Mouse (Mus musculus) kidney, embryonic 14.5 days (tissue): ENCODE measurements around the gene Gm11733. TPM values are rescaled to one million over a fixed set of nuclear protein-coding genes. Genes with fewer than 3 reads are reported as not detected.

ENCODE experiments used
- ATAC-seq: fragments of 200-750 bp; cut with Nextera tagmentation; 2 replicates; pipeline ENCODE4 v1.8.0; 2017; ENCODE audit warnings: moderate number of reproducible peaks, mild to moderate bottlenecking, moderate TSS enrichment, moderate library complexity; ENCODE audit not compliant: low FRiP score, low TSS enrichment
- H3K27ac ChIP-seq: fragments of 300-500 bp; sonication (generic); 2 replicates; pipeline ENCODE4 v1.5.1; 2014; ENCODE audit warnings: low read depth, mild to moderate bottlenecking, low read length, moderate library complexity, mixed read lengths
- H3K27me3 ChIP-seq: fragments of 300-500 bp; sonication (generic); 2 replicates; pipeline ENCODE4 v1.6.1; 2014; ENCODE audit warnings: mild to moderate bottlenecking, low read length; ENCODE audit not compliant: control insufficient read depth, insufficient read depth
- H3K36me3 ChIP-seq: fragments of 300-500 bp; sonication (generic); 2 replicates; pipeline ENCODE4 v1.6.1; 2014; ENCODE audit warnings: low read length, mixed read lengths; ENCODE audit not compliant: control insufficient read depth, insufficient read depth
- H3K4me1 ChIP-seq: fragments of 300-500 bp; sonication (generic); 2 replicates; pipeline ENCODE4 v1.6.1; 2014; ENCODE audit warnings: low read length, mixed read lengths; ENCODE audit not compliant: control insufficient read depth, insufficient read depth
- H3K4me2 ChIP-seq: fragments of 300-500 bp; sonication (generic); replicated peaks from 2 replicates; pipeline ENCODE4 v1.6.1; 2014; ENCODE audit warnings: low read depth, mild to moderate bottlenecking, low read length
- H3K4me3 ChIP-seq: fragments of 300-500 bp; sonication (generic); 2 replicates; pipeline ENCODE4 v1.5.1; 2014; ENCODE audit warnings: mild to moderate bottlenecking, low read length
- H3K9ac ChIP-seq: fragments of 300-500 bp; sonication (generic); 2 replicates; pipeline ENCODE4 v1.6.1; 2014; ENCODE audit warnings: low read depth, mild to moderate bottlenecking, low read length, moderate library complexity
- H3K9me3 ChIP-seq: fragments of 300-500 bp; sonication (generic); 2 replicates; pipeline ENCODE4 v1.6.1; 2016; ENCODE audit warnings: low read length; ENCODE audit not compliant: control insufficient read depth
- WGBS: fragments of 180-500 bp; shearing (Covaris S2); extraction: QIAGEN DNeasy Blood & Tissue Kit; methylation state at CpG from one replicate; pipeline ENCODE4 v1.1.7; 2014; 5-methylcytosine and 5-hydroxymethylcytosine counted together
- polyA plus RNA-seq: library from polyadenylated mRNA; unstranded; fragments of >200 nt; fragmentation: Nextera tagmentation; extraction: Ambion mirVana; gene quantifications from 2 replicates; pipeline ENCODE4 v1.2.1, GENCODE M21; 2014

Gm11733 gene
- polyA plus RNA-seq, 1 experiment from 2014 or later: not detected

- Histone ChIP-seq H3K9ac (no peak overlapping the region), H3K4me1 (no peaks in the 10 kb centered on the region), H3K27ac (no peak overlapping the region), H3K4me2 (no peak overlapping the region), H3K4me3 (no peak overlapping the region), H3K27me3 (no peaks in the 10 kb centered on the region), H3K36me3 (no peaks in the 10 kb centered on the region), H3K9me3 (peaks cover 5% of the 10 kb centered on the region)
- ATAC-seq: no peak
- WGBS: 82% methylated on average over 10 of the region's 10 CpGs
These were observed 31.7 kb downstream of the Gm11733 start for GRCm38 (mm10) chr11:117515718-117516421.

GRCm38 (mm10) chr11:117516422-117516796 lies 32.2 kb downstream of the Gm11733 start:
- H3K9ac ChIP-seq: no peak overlapping the region
- H3K9me3 ChIP-seq: peaks cover 5% of the 10 kb centered on the region
- H3K27me3 ChIP-seq: no peaks in the 10 kb centered on the region
- WGBS: 86% methylated on average over 3 of the region's 3 CpGs
- H3K4me2 ChIP-seq: no peak overlapping the region
- no peak for ATAC-seq
- H3K4me3 ChIP-seq: no peak overlapping the region
- H3K4me1 ChIP-seq: no peaks in the 10 kb centered on the region
- no peaks in the 10 kb centered on the region for H3K36me3 ChIP-seq
- H3K27ac ChIP-seq: no peak overlapping the region

- H3K27ac ChIP-seq: no peak overlapping the region
- H3K9me3 ChIP-seq: peaks cover 5% of the 10 kb centered on the region
- no peak overlapping the region for H3K9ac ChIP-seq
- no peak overlapping the region for H3K4me3 ChIP-seq
- H3K4me2 ChIP-seq: no peak overlapping the region
- peaks cover 15% of the 10 kb centered on the region for H3K4me1 ChIP-seq
- ATAC-seq: no peak; the same call in 1 of the 2 replicates
- H3K27me3 ChIP-seq: no peaks in the 10 kb centered on the region; the same call in 1 of the 2 replicates
- WGBS: 51% methylated on average over 13 of the region's 13 CpGs
- no peaks in the 10 kb centered on the region for H3K36me3 ChIP-seq
These were observed 38.0 kb downstream of the Gm11733 start for GRCm38 (mm10) chr11:117521906-117522780.

GRCm38 (mm10) chr11:117522879-117523519 lies 38.8 kb downstream of the Gm11733 start:
- Histone ChIP-seq H3K27ac (peak overlapping the region; percentile 47; the same call in 1 of the 2 replicates), H3K9ac (0 out of 2 replicates have a peak overlapping the region, but pooled peaks have one; percentile 12), H3K4me1 (peaks cover 15% of the 10 kb centered on the region), H3K9me3 (peaks cover 5% of the 10 kb centered on the region), H3K27me3 (no peaks in the 10 kb centered on the region; the same call in 1 of the 2 replicates), H3K4me3 (no peak overlapping the region), H3K4me2 (0 out of 2 replicates have a peak overlapping the region, but pooled peaks have one; percentile 1), H3K36me3 (no peaks in the 10 kb centered on the region)
- 56% methylated on average over 16 of the region's 16 CpGs for WGBS
- ATAC-seq: peak; percentile 41

- 16% methylated on average over 18 of the region's 18 CpGs for WGBS
- no peak for ATAC-seq
- H3K4me1 ChIP-seq: peaks cover 15% of the 10 kb centered on the region
- H3K4me2 ChIP-seq: no peak overlapping the region
- H3K36me3 ChIP-seq: no peaks in the 10 kb centered on the region
- no peak overlapping the region for H3K9ac ChIP-seq
- H3K27me3 ChIP-seq: no peaks in the 10 kb centered on the region; the same call in 1 of the 2 replicates
- no peak overlapping the region for H3K27ac ChIP-seq
- no peaks in the 10 kb centered on the region for H3K9me3 ChIP-seq
- no peak overlapping the region for H3K4me3 ChIP-seq
These were observed 41.6 kb downstream of the Gm11733 start for GRCm38 (mm10) chr11:117525606-117526349.

GRCm38 (mm10) chr11:117532374-117532773 lies 48.2 kb downstream of the Gm11733 start:
- WGBS: 74% methylated on average over 10 of the region's 10 CpGs
- Histone ChIP-seq H3K36me3 (no peaks in the 10 kb centered on the region), H3K4me2 (no peak overlapping the region), H3K9ac (no peak overlapping the region), H3K4me1 (no peaks in the 10 kb centered on the region; the same call in 1 of the 2 replicates), H3K27me3 (no peaks in the 10 kb centered on the region), H3K27ac (no peak overlapping the region), H3K4me3 (no peak overlapping the region), H3K9me3 (no peaks in the 10 kb centered on the region)
- ATAC-seq: no peak

- no peaks in the 10 kb centered on the region for H3K36me3 ChIP-seq
- H3K27me3 ChIP-seq: no peaks in the 10 kb centered on the region
- no peak for ATAC-seq
- H3K4me1 ChIP-seq: no peaks in the 10 kb centered on the region; the same call in 1 of the 2 replicates
- H3K27ac ChIP-seq: no peak overlapping the region
- no peaks in the 10 kb centered on the region for H3K9me3 ChIP-seq
- 76% methylated on average over 10 of the region's 10 CpGs for WGBS
- H3K9ac ChIP-seq: no peak overlapping the region
- no peak overlapping the region for H3K4me2 ChIP-seq
- no peak overlapping the region for H3K4me3 ChIP-seq
These were observed 50.7 kb downstream of the Gm11733 start for GRCm38 (mm10) chr11:117534912-117535311.

GRCm38 (mm10) chr11:117535491-117536304 lies 51.5 kb downstream of the Gm11733 start:
- no peaks in the 10 kb centered on the region; the same call in 1 of the 2 replicates for H3K4me1 ChIP-seq
- H3K4me2 ChIP-seq: no peak overlapping the region
- H3K9me3 ChIP-seq: no peaks in the 10 kb centered on the region
- no peak overlapping the region for H3K27ac ChIP-seq
- H3K9ac ChIP-seq: no peak overlapping the region
- H3K4me3 ChIP-seq: no peak overlapping the region
- 34% methylated on average over 9 of the region's 9 CpGs for WGBS
- H3K36me3 ChIP-seq: no peaks in the 10 kb centered on the region
- ATAC-seq: no peak
- no peaks in the 10 kb centered on the region for H3K27me3 ChIP-seq
